Mouse (Mus musculus): Measurements from ENCODE around the gene Chst8.

Chst8 gene

GRCm38 (mm10) chr7:34749753-34750152 lies 62.8 kb downstream of the Chst8 start:
- peak; percentile 36 for DNase-seq

- no peak for DNase-seq
These were observed 64.0 kb downstream of the Chst8 start for GRCm38 (mm10) chr7:34748501-34748900.

DNA sequence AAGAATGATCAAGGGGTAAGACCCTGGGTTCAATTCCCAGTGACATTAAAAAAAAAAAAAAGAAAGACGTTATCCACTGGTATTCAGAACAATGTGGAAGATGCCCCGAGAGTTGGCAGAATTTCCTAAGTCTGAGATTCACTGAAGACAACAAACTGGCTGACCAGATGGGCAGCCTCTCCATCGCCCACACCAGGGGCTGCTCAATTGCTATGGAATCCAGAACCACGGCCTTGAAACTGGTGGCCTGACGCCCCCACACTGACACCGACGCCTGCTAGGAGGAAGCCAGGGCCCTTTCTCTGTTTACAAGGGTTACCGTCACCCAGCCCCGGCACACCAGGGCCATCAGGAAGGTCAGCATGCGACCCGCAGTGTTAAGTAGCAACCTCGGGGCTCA lies 64.8 kb downstream of the Chst8 start:
- no peak for DNase-seq

- DNase-seq: no peak
These were observed 65.9 kb downstream of the Chst8 start for GRCm38 (mm10) chr7:34746586-34746985.

- no peak for DNase-seq
These were observed 66.3 kb downstream of the Chst8 start for GRCm38 (mm10) chr7:34746165-34746564.

DNA sequence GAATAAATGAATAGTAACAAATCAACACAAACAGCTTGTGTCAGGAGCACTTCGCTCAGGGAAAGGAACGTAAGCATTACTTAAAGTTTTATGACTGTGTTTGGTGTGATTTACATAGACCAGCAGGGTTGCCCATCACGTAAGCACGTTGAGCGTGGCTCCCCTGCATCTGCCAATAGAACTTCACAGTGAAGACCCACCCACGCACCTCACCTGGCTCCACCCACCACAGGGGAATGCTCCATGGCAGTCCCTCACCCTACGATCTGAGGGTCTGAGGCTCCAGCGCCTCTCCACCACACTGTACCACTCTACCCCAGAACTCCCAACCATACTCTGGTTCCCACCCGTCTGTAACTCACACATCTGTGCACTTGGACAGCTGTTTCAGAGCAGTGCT lies 67.1 kb downstream of the Chst8 start:
- DNase-seq: no peak

GRCm38 (mm10) chr7:34744994-34745393 lies 67.5 kb downstream of the Chst8 start:
- DNase-seq: no peak

DNA sequence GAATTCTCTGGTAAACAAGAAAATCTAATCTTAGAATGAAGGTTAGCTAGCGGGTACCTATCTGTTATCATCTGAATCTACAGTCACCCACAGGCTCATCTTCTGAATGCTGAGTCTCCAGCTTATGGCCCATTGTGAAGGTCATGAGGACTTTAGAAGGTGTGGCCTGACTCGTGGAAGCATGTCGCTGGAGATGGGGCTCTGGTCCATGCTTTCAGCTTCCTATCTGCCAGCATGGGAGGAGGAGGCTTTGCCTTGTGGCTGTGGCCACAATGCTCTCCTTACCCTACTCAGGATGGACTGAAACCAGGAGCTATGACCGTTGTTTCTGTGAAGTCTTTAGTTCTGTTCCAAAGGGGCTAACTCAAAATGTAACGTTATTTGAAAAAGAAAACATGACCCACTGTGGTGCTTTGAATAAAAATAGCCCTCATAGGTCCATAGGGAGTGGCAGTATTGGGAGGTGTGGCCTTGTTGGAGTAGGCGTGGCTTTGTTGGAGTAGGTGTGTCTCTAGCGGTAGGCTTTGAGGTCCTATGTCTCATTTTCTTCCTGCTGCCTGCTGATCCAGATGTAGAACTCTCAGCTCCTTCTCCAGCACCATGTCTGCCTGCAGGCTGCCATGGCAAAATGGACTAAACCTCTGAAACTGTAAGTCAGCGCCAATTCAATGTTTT lies 69.0 kb downstream of the Chst8 start:
- no peak for DNase-seq

- no peak for DNase-seq
These were observed 73.1 kb downstream of the Chst8 start for GRCm38 (mm10) chr7:34739371-34739770.

DNA sequence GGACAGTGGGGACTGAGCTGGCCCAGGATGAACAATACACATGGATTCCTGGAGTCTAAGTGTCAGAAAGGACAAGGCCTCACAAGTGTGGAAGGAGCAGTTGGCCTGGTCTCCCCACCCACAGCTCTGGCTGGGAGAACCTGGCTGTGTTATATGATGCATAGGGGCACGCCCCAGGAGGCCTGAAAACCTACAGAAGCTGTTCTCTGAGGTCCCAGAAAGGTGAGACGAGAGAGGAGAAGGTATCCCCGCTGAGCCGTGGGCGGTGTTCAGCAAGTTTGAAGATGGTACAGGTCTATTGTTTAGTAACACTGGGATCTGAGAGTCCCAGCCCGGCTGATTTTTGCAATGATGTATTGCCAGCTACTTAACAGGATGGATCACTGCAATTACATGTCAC lies 75.3 kb downstream of the Chst8 start:
- DNase-seq: no peak

DNA sequence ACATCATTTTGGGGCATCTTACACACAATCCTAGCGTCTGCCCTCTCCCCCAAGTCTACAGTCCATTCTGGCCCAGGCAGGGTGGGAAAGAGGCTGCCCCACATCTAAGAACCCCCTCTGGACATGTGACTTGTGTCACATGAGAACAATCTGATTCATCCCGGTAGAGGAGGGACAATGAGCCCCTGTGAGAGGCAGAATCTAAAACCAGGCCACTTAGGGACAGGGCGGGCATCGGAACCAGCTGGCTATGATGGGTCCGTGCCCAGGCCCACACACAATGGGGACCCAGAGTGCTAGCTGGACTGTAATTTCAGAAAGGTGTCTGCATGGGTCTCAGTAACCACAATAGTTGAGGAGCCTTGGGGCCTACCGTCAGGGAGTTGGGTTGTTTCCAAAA lies 78.2 kb downstream of the Chst8 start:
- DNase-seq: no peak

DNA sequence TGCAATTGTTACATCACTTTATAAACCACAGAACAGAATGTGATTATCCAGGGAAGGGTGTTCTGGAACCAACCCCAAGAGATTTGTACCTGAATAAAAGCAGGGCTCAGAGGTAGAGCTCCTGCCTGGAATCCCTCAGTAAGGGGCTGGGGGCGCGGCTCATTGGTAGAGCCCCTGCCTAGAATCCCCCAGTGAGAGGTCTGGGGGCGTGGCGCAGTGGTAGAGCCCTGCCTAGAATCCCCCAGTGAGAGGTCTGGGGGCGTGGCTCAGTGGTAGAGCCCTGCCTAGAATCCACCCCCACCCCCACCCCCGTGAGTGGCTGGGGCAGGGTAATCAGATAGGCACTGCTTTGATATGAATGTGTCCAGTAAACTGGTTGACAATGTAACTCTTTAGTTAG lies 83.6 kb downstream of the Chst8 start:
- DNase-seq: no peak

DNA sequence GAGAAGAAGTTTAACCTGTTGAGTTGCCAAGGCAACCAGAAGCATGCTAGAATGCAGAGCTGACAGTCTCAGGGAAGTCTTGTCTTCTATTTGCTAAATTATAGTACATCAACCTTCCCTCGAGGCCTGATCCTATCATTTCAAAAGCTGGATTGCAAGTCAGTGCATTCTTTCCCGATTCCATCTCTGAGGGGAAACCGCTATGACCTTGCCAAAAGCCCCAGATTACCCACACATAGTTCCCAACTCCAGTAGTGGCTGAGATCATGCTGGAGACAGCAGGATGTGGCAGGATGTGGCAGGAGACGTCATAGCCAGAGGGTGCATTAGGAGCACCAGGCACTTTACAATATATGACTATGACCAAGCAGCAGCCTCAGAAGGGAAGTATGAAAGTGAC lies 87.3 kb downstream of the Chst8 start:
- DNase-seq: no peak

- DNase-seq: no peak
These were observed 89.8 kb downstream of the Chst8 start for GRCm38 (mm10) chr7:34722551-34723230.

DNA sequence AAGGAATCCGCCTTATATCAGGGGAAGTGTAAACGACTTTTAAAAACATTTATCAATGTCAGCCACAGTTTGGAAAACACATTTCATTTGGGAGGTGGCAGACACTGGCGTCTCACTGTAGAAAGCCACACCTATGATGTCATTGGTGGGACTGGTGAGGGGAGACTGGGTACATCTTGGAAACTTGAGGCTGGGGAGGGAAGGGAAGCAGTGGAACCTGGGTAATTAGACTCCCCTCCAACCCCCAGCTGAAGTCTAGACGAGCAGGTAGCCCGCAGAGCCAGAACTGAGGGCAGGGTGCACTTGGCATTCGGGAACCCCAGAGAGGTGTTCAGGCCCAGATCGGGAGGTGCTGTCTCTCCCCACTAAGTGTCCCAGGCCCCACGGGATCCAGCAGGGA lies 90.4 kb downstream of the Chst8 start:
- DNase-seq: no peak

DNA sequence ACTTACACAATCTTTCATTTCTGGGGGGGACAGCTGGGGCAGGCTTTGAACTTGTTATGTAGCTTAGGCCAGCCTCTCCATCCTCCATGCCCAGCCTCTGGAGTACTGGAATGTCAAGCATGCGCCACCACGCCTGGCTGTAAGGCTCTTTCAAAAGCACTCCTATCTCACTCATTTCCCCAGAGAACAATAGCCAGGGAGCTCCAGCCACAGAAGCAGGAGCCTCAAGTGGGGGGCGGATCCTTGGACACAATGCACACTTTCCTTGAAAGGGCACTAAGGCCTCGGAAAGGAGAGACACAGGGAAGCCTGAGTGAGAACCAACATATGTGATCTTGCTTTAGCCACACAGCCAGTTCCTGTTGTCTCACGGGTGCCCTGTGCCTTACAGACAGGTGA lies 90.9 kb downstream of the Chst8 start:
- no peak for DNase-seq

DNA sequence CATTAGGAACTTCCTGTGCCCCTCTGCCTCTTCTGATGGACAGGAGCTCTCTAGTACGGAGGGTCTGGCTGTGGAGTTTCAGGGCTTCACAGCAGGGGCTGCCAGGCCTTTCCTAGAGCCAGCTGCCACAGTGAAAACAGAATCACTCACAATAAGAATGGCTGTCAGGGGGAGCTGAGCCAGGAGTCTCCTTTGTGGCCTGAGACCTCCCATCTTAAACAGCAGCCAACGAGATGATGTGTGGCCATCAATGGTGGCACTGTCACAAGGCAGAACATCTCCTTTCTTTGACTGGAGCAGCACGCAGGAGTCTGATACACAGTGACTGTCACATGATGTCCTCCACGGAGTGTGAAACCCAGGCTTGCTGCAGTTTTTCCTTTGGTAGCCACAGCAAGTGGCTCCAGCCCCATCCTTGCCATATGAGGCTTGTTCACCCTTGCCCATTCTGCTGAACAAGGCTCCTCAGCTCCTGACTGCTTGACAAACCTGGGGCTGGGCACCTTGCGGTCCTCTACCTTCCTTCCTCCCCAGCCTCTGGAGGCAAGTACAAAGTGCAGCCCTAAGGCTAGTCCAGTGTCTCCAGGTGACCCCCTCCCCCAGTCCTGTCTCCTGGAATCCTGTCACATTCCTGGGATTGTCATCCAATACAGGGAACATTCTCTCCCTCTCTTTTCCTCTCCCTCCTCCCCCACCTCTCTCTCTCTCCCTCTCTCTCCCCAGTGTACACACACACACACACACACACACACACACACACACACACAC lies 91.4 kb downstream of the Chst8 start:
- no peak for DNase-seq

GRCm38 (mm10) chr7:34719599-34719998 lies 92.9 kb downstream of the Chst8 start:
- peak; percentile 50 for DNase-seq

DNA sequence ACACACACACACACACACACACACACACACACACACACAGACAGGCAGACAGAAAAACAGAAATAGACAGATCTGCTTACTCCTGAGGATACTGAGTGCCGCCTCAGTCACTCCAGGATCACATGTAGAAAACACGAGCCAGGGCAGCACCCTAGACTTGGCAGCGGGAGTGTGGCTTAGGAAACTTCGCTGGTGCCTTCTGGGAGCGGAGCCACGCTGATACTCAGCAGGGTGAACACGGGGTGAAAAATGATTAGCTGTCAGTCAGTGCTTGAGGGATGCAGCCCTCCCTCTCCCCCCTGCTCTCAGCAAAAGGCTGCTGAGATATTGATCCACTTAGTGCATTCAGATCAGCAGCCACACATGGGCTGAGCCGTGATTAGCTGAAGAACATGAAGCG lies 93.9 kb downstream of the Chst8 start:
- no peak for DNase-seq

GRCm38 (mm10) chr7:34717161-34717810 lies 95.2 kb downstream of the Chst8 start:
- no peak for DNase-seq

GRCm38 (mm10) chr7:34714848-34715460 lies 97.6 kb downstream of the Chst8 start:
- no peak for DNase-seq

DNA sequence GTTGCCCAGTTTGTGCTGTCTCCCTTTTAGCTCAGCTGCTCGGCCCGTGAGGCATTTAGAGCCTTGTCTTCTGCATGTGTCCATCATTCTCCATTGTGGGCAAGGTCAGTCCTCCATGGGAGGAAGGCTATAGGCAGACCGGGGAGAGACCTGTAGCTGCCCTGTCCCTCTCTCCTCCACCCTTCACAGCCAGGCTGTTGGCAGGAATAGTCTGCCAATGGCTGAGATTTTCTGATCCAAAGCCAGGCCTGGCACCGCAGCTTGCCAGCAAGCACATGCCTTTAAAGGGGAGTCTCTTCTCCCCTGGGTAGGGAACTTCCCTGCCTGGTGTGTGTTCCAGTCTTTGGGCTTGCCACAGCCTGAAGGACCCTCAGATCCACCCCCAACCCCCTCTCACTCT lies 103.4 kb downstream of the Chst8 start:
- DNase-seq: peak; percentile 59

- no peak for DNase-seq
These were observed 108.1 kb downstream of the Chst8 start for GRCm38 (mm10) chr7:34704401-34704800.

Measured in right cerebral cortex, postnatal 4 days (tissue).